Mouse (Mus musculus): ENCODE measurements at regions not wholly inside any gene's neighbourhood (a gene's known extent, or its start where the extent isn't known, plus 50 kb on each side); places are given as distances from the start of the nearest gene placed in this dataset.
A peak's percentile ranks its signal among the peaks of the same experiment; 100 is the strongest.

DNA sequence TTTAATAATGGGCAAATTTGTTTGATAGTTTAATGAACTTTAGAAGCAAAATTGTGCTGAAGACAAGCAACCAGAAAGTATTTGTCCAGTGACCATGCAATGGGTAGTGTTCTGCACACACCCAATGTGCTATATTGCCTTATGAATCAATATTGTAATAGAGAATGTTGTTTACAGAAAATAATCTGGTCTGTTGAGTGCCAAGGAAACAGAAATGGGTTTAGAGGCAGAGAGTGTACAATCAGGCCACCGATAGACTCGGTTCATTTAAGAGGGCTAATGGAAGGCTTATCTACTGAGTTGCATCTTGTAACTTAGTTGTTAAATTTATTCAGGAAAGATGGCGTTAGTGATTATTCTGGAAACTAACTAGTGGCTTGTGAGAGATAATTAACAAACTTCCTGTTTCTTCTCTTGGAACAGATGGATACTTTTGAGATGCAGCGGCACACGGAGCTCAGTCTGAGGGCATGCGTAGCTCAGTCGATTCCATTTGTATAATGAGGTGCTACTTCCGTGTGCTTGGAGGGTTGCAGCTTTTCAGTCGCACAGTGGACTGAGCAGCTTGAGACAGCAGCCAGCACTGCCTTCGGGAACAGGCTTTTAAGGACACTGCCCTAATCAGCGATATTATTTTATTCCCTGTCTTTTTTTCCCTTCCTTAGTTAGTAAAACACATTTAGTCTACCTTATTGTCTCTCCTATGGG lies 171.6 kb upstream of the Pkn2 start:
- DNase-seq (ENCODE audit: low read depth): no peak

DNA sequence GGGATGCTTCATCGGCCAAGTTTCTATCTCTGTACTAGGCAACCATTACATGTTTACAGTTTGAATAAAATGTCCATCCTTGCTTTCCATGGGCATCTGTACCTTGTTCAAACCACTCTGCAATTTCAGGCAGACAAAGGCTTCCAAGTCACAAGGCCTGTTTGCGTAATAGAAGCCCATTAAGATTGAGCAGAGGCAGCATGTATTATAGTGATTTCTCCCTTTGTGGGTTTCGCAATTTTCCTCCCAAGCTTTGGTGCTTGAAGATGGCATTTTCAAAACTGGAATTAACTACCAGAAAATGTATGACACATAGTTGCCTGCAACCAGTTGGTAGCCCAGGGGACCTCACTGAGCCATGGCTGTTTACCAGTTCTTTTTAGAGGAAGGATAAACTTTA lies 158.9 kb upstream of the Pkn2 start:
- DNase-seq (ENCODE audit: low read depth): peak; percentile 4

DNA sequence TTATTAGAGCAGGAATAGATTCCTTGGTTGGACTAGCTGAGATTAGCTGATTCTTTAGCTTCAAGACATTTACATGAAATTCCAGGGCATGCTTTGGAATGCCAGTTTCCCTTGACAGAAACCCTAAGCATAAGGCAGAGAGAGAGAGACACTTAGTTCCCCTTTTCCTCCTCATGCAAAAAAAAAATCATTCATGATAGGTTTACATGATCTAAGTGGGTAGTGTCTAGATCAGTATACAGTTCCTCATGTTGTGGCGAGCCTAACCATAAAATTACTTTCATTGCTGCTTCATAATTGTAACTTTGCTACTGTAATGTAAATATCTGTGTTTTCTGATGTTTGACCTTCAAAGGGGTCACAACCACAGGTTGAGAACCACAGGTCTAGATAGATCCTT lies 154.3 kb upstream of the Pkn2 start:
- no peak for DNase-seq (ENCODE audit: low read depth)

DNA sequence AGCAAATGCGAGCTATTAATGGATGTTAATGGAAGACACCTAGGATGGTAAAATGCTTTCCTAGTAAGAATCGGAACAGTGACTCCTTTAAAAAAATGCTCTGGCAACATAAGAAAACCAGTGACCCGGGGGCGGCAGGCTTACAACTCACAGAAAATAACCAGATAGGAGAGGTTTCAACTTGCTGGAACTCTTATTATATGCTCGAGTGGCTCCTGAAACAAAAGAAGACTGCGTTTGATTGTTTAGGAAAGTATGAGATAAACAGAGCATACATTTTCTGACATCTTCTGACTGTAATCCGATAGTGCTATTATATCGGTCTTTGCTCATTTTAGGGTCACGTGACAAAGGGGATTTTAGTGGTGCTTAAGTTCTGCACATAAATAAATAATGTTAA lies 152.8 kb upstream of the Pkn2 start:
- DNase-seq (ENCODE audit: low read depth): no peak

DNA sequence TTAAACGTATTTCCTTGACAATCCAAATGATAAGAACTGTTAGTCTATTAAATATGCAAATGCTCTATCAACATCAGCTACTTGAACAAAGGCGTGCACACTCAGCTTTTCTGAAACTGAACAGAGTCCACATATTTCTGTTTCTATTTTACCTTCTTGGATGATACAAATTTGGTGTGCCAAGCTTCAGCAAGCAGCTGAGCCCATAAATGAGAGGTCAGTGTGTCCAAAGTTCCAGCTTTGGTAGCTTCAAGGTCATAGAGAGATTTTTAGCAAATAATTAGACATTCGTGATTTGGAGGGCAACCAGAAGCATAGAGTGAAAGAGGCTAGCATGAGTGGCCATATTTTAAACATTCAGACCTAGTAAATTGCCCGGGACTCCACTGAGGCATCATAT lies 140.7 kb upstream of the Pkn2 start:
- no peak for DNase-seq (ENCODE audit: low read depth)

DNA sequence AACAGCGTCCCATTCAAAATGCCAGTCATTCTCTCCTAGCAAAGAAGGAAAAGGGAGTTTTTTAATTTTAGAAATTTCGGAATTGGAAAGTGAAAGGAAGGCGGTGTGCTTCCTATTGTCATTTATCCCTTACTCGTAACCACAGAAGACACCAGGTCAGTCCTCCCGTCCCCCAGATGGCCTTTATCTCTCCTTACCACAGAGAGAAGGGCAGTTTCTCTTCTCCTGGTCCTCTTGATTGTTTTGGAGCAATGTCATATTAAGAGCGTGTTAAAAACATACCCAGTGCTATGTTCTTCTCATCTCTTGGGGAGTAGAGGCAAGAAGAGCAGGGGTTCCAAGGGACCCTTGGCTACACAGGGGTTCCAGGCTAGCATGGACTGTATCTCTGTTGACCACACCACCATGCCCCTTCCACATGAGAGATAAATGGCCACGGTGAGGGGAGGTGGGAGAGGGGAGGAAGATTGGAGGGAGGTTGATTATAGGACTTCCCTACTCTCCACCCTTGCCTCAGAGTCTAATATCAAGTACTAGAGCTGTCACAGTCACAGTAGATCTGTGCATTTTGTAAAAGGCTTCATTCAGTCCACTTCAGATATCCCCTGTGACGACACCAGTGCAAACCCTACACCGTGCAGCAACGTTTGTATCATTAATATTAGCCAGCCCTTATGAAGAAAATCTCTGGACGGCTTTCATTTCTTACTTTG lies 139.5 kb upstream of the Pkn2 start:
- DNase-seq (ENCODE audit: low read depth): no peak

DNA sequence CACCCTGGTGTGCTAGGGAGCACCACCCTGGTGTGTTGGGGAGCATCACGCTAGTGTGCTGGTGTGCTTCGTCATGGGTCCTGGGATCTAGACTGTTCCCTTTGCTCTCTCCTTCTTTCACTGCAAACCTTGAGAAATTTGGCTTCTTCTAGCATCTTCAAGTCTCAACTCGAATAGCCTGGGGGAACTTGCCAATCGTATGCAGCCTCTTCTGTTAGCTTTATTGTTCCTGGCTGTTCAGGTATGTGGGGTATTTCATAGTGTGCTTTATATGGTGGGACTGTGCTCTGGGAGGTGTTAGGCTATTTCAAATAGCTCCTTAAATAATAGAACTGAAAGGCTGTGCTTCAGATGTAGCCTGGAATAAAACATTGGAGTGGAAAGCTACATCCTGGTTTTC lies 135.7 kb upstream of the Pkn2 start:
- DNase-seq (ENCODE audit: low read depth): no peak

DNA sequence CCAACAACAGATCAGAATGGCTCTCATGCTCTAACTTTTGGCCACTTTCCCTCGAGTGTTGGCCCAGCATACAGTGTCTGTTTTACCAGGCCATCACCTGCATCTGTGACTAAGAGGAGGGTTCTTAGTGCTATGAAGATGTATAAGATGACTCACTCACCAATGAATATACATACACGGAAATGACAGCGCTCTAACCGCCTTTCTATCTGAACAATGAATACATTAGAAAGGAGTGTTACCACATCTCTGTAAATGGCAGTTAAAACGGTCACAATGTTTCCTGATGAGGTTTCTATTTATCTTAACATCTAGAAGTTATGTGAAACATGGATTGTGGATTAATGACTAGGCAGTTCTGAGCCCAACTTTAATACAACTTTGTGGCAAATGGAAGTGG lies 135.0 kb upstream of the Pkn2 start:
- DNase-seq (ENCODE audit: low read depth): no peak

DNA sequence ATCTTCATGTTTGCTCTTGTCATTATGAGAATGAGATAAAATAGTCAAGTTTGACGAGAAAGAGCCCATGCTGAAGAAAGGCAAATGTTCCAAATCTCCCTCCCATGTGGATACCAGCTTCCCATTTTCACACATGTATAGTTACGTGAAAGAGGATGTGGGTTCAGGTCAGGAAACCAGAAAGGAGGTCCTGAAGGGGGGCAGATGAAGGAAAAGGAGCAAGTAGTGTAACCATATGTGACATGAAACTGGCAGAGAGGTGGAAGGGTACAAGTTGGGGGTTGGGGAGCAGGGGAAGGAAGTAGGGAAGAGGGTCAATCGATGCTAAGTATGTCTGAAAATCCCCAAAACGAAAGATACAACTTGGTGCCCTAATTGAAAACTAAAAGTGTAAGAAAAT lies 132.6 kb upstream of the Pkn2 start:
- no peak for DNase-seq (ENCODE audit: low read depth)

DNA sequence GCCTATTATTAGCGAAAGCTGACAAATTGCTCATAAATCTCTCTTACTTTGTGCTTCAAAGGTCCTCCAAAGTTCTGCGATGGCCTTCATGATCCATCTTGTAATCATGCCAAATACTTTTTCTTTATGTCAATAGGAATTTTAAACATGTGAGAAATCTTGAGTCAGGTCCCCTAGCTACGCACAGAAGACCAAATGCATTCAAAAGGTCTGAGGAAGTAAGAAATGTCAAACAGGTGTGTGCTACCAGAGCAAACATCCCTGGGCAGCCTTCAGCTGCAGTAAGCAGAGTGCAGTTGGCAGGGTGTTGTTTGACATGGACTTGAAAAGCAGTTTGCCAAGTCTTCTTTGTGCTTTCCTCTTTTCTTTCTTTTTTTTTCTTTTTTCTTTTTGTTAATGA lies 125.2 kb upstream of the Pkn2 start:
- DNase-seq (ENCODE audit: low read depth): no peak

DNA sequence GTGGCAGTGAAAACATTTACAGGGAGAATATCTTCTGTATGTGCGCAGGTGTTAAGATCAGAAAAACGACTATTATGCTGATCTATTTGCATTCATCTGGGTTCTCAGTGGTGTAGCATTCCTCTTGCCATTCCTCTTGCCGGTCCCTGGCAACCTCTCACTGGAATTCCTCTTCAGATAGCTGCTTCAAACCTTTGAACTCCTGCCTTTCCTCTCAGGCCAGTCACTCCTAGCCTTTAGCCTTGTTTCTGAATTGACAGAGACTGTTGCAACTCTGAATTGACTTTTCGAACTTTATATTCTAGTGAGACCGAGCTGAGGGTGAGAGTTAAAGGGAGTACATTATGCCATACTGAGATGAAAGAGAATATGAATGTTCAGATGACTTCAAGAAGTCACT lies 120.1 kb upstream of the Pkn2 start:
- DNase-seq (ENCODE audit: low read depth): no peak

DNA sequence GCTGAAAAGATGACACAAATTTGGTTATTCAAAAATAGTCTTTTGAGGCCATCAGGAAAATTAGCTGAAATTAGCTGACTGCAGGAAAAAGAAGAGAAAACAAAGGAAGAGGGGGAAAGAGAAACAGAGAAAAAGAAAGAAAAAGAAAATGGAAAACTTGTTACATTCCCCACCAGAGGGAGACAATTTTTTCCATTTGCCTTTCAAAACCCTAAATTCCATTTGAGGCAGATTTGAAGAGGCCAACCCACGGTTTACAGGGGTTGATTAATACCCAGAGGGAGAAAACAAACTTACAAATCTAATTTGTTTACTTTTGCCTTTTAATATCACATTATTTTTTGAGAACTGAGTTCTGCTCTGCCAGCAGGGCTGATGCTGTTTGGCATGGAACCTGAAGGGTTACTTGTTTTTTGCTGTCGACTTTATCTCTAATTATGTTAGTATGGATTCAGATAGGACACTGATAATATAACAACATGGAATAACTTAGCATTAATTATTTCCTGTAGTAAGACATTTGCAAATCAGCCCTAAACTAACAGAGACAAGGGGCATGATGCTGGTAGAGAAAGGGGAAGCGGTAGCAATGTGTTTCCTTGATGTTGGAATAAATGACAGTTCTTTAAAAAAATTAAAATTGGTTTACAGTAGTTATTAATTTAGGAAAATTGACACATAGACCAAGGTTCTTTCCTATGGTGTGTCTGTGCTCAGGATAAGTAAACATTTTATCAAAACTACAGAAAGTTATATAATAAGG lies 114.4 kb upstream of the Pkn2 start:
- DNase-seq (ENCODE audit: low read depth): peak; percentile 13

DNA sequence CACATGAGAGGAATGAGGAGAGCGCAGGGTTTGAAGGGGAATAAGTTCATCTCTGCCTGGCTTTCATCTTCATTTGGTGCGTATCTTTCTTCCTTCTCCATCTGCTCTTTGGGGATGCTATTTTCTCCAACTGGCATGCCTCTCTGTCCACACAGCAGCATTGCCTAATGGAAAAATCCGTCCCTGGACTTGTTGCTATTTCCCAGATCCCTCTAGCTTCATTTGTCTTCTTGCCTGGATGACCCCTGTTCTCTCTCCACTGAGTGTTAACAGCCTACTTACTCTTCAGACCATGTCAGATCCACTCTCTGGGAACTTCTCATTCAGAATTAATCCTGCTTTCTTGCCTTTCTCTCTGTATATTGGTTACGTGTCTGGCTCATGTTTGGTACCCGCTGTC lies 102.7 kb upstream of the Pkn2 start:
- DNase-seq (ENCODE audit: low read depth): no peak

DNA sequence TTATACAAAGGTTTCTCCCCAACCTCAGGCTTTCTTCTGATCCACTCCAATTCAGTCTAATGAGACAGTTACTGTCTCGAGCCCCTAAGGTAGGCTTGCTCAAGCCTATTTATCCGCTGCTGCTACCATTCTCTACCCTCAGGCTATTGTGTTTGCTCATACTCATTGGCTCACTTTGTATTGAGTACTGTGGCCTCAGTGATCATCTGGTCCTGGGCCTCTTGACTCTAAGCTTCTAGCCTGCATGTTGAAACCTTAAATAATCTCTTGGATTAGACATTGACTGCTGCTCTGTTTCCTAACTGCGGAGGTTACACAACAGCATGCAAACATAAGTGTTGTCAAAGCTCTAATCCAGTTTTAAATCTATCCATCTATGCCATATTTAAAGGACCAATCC lies 99.4 kb upstream of the Pkn2 start:
- DNase-seq (ENCODE audit: low read depth): no peak

DNA sequence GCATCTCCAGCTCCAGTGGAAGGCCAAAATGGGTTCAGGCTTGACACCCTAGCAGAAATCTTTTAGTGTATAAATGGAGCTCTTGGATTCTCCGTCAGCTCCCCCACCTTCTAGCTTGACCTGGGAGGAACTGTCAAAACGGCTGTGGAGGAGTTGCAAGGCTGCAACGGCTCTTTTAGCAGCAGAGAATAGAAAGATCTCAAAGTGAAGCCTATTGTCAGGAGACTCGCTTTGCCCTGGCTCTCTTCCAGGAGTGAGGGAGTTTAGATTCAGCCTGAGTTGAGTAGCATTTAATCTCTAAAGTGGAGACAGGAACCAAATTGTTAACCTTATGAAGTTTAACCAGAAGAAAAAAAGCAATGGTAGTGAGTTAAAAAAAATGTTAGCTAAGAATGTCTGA lies 97.4 kb upstream of the Pkn2 start:
- no peak for DNase-seq (ENCODE audit: low read depth)

DNA sequence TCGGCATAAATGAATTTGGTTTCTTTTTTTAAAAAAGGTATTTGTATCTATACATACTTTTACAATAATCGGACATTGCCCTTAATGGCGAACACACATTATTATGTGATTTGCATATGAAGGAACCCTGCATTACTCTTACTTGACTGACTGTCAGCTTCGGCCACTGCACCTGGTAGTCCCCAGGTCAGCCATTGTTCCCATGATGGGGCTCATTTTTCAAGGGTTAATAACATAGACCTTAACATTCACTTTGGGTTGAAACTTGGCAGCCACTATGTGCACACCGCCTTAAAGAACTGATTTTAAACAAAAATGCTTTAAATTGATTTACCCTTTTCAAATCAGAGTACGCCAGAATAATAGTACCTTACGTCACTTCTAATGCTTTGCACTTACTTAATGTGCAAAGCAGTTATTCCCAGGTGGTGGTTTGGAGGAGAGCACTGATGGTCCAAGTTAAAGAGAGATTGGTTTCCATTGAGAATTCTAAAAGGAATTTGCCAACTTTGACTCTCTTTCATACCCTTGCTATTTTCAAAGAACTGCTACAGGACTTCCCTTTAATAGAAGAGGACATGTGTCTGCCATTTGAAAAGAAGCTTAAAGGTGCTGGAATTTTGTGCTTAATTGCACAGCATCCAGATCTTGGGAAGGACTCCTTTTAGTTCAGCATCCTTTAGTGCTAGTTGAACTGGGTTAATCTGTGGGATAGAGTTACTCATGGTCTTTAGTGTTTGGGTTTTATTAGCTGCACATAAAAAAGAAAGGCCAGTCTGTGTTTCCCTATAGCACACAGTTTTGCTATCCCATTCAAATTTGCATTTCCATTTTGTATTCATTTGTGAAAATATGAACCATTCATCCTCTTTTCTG lies 95.0 kb upstream of the Pkn2 start:
- DNase-seq (ENCODE audit: low read depth): no peak

DNA sequence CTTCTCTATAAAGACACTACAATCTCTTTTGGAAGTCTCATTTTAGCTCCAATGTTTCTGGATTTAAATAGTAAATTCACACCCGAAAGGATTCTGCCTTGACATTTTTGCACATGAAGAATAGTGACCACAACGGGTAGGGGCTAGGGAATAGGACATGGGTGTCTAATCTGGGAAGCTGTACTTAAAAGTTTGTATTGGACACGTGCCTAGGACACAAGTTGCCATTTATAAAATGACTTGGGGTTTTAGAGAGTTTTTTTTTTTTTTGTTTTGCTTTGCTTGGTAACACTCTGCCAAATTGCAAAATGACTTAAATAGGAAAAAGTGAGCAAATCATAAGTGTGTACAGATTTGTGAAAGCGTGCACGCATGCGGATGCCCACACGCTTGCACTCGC lies 93.8 kb upstream of the Pkn2 start:
- no peak for DNase-seq (ENCODE audit: low read depth)

DNA sequence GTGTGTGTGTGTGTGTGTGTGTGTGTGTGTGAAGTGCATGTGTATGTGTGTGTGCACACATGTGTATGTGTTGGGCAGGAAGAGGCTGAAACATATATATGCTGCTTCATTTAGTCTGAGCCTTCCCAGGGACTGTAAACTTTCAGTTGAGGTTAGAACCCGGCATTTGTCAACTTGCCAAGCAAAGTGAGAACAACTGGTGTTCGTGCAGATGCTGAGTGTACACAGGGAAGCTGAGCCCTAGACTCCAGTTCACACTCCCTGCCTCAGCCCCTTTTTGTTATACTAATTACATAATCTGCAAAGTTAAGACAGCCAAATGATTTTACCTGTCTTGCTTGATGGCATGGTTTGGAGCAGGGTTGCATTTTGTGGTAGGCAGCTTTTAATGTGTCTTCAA lies 87.7 kb upstream of the Pkn2 start:
- no peak for DNase-seq (ENCODE audit: low read depth)

DNA sequence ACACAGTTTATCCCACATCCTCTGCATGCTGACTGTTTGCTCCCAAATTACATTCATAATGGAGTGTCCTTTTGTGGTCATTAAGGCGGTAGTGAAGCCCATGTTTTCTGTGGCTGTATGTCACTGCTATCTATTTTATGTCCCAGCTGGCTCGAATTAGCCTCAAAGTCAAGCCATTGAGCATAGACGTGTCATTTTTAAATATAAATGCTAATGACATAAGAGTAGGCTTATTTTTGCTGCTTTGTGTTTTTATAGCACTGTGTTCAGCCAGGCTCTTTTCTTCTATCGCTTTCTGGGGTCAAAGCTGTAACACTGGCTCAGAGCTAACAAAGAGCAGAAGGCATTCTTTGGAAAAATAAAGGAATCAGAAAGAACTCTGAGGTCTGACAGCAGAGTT lies 83.8 kb upstream of the Pkn2 start:
- no peak for DNase-seq (ENCODE audit: low read depth)

DNA sequence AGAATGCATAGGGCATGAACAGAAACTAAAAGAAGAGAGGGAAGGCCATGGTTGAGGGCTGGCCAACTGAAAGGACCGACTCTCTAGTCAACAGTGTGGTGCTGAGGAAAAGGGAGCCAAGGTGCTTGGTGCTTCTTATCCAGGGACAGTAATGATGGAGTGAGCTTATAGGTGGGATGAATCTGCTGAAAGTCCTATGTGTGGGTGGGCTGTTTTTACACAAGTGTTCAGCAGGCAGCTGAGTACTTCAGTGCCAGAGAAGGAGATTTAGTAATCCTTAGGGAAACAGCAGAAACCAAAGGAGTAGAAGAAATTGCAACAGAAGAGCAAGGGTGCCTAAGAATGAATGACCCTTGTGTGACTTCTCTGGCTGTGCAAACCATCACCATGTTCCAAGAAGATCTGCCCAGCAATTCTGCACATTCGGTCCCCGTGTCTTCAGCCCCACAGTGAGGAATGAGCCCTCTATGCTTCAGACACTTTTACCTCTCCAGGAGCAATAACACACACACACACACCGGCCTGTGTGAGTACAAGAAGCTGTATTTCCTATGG lies 82.1 kb upstream of the Pkn2 start:
- no peak for DNase-seq (ENCODE audit: low read depth)

DNA sequence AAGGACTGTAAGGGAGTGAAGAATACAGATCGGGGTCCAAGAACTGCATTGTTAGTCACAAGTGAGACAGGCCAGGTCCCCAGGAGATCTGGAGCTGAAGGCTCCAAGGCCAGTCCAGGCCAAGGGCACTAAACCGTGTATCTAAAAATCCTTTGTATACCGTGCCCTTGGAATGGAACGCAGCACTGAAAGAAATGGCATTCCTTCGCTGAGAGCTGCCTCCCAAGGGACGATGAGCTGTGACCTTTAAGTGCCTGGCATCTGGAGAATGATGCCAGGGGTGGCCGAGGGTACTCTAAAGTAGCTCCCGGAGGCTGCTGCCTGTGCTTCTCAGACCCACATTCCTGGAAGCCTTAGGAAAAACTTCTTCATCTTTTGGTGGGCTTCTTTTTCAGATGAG lies 76.0 kb upstream of the Pkn2 start:
- DNase-seq (ENCODE audit: low read depth): no peak

DNA sequence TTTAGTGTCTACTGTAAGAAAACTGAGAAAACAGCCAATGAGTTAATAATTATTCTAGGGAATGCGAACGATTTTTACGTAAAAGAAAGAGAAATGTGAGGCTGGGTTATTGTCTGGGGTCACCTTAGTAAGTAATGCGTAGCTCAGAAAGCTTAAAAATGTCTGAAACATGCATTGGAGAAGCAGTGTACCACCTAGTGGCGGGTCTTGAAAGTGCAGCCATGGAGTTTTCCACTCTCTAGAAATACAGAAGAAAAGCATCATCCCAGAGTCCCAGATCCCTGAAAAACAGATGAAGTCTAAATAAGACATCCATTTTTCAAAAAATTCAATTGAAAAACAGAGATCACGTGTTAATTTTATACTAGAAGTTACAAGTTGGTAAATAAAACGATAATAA lies 67.0 kb upstream of the Pkn2 start:
- DNase-seq (ENCODE audit: low read depth): peak; percentile 77
